Mouse (Mus musculus): Measurements from ENCODE around the gene Clstn1.
"Not testable (repeated sequence)": the region's sequence is repeated elsewhere in the genome, so short reads cannot be mapped to it uniquely, and the experiment has no call there.

Gene Clstn1

GRCm38 (mm10) chr4:149601484-149601883 is 15.2 kb downstream of the Clstn1 start:
- no peak for DNase-seq

- no peak for DNase-seq
Measured at GRCm38 (mm10) chr4:149602236-149602635, 16.0 kb downstream of the Clstn1 start.

DNA sequence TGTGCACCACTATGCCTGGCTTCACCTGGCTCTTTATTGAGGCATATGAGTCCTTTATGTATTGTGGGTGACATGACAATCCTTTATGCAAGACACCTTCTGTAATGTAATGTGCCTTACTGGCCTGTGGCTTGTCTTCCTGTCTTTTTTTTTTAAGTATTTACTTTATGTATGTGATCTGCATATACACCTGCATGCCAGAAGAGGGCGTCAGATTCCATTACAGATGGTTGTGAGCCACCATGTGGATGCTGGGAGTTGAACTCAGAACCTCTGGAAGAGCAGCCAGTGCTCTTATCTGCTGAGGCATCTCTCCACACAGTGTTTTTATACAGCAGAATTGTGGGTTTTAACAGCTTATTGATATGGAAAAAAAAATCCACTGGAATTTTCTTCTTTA is 17.6 kb downstream of the Clstn1 start:
- DNase-seq = no peak

DNA sequence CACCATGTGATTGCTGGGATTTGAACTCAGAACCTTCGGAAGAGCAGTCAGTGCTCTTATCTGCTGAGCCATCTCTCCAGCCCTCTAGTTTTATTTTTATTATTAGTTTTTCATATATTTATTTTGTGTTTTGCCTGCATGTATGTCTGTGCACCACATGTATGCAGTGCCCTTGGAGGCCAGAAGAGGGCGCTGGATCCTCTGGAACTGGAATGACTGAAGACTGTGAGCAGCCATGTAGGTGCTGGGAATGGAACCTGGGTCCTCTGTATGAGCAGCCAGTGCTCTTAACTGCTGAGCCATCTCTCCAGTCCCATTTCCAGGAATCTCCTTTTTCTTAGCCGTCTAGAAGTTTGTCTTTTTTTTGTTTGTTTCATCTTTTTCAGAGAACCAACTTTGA is 18.2 kb downstream of the Clstn1 start:
- DNase-seq = no peak

- peak; percentile 97 for DNase-seq
Measured at GRCm38 (mm10) chr4:149606056-149606455, 19.8 kb downstream of the Clstn1 start.

DNA sequence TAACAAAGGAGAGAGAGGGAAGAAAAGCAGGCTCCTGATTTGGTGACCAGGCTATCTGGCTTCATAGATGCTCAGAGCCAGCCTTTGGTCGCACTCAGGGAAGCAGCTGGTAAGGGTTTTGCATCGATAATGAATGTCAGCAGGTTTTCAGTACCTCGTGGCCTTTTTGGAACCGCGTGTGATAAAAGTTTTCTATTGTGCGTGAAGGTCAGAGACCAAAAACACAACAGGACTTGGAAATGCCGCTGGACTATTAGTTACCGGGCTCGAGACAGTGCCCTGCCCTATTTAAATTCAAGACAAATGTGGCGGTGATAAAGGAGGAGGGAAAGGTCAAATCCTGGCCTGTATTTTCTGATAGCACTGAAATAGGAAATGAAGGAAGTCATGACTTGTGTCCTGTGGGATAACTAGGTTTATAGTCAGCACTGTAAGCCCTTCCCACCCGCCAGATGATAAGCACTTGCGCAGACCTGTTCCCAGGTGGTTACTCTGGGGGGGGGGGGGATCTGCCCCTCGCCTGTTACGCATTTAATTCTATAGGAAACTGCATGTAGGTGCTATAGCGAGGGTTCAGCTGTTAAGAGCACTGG is 20.6 kb downstream of the Clstn1 start:
- peak; percentile 84 for DNase-seq

DNA sequence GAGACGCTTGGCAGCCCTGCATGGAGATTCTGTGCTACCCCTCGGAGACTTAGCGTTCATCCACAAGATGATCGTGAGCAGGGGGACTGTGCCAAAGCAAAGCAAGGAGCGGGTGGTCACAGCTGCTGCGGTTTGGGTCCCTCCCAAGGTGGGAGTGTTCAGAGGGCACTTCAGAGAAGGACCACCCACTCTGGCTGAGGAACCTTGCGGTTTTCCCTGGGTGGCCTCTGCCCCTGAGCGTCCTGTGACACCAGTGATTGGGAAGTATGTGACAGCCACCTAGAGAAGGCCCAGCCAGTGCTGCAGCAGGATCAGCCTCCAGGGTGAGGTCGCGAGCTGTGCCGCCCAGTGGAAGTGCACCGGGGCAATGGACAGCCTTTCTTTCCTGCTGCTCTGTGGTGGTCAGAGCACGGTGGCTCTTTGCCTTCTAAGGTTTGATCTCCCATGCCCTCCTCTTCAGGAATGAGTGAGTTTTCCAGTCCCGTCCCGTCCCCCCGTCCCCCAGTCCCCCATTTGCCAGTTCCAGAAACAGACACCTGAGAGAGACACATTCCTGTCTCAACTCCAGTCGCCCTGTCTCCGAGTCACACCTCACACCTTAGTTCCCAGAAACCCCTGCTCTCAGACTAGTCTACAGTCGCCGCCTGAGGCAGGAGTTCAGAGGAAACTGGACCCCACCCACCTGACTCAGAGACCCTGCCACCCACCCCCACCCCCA is 21.5 kb downstream of the Clstn1 start:
- DNase-seq = peak; percentile 95

GRCm38 (mm10) chr4:149608309-149608638 is 22.0 kb downstream of the Clstn1 start:
- DNase-seq = no peak

- peak; percentile 90 for DNase-seq
Measured at GRCm38 (mm10) chr4:149609256-149610025, 23.2 kb downstream of the Clstn1 start.

DNA sequence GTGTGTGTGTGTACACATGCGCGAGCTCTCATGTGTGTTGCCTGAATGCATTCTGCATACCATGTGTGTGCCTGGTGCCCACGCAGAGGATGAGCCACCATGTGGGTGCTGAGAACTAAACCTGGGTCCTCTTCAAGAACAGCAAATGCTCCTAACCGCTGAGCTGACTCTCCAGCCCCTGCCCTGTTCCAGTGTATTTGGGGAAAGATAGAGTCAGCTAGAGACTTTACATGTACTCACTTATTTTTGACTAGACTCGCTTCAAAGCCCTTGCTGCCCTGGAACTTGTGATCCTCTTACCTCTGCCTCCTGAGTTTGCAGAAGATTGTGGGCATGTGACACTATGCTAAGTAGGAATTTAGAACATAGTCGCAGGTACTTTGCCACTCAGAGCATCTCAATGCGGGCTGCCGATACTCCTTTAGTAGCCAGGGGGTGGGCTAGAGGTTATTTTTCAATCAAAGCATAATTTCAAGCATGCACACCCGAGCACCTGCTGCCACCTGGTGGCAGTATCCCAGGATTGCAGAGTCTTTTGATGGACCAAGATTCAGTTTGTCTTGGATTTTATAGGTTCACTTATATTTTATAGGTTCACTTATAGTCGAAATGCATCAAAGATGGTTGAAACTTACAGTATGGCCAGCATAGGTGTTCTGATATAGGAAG is 25.2 kb downstream of the Clstn1 start:
- DNase-seq = peak; percentile 76

GRCm38 (mm10) chr4:149613497-149613896 is 27.2 kb downstream of the Clstn1 start:
- DNase-seq = not testable (repeated sequence)

- DNase-seq = no peak
Measured at GRCm38 (mm10) chr4:149614869-149615268, 28.6 kb downstream of the Clstn1 start.

DNA sequence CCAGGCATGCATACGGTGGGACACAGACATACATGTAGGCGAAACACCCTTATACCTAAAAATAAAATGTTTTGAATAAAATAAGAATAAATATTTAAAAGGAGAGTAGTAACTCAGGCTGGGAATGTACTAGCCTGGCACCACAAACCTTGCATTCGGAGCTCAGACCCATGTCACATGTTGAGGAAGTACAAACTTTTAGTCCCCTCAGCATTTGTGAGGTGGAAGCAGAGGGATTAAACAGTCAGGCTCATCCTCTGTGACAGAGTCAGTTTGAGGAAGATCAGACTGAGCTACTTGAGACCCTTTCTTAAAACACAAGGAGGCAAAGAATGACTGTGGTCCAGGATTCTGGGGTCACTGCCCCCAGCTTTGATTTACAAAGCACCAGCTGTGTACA is 30.7 kb downstream of the Clstn1 start:
- peak; percentile 89 for DNase-seq

DNA sequence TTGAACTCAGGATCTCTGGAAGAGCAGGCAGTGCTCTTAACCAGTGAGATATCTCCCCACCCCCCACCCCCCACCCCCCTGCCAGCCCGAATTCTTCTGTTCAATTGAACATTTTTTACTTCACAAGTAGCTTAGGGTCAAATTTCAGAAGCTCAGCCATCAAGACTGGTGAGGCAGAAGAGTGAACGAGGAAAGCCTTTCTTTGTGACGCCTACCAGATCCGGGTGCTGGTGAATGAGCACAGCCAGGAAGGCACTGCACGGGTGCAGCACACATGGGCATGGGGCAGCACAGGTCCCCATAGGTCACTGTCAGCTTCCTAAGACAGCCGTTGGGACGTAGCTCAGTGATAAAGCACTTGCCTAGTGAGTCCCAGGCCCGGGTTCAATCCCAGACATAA is 33.7 kb downstream of the Clstn1 start:
- no peak for DNase-seq

GRCm38 (mm10) chr4:149621286-149621685 is 35.0 kb downstream of the Clstn1 start:
- DNase-seq = no peak

DNA sequence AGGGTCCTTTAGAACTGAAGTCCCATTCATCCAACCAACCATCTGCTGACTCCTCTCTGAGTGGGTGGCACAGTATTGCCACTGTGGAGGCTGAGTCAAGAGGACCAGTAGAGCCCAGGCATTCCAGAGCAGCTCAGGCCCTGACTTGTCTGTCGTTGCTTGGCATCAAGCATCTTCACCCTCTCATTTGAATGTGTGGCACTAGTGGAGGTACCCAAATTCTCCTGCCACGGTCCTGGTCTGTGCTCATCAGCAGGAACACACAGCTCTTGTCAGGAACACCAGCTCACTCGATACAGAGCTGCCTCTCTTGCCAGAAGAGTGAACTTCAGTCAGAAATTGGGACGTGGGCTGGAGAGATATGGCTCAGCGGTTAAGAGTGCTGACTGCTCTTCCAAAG is 37.4 kb downstream of the Clstn1 start:
- peak; percentile 79 for DNase-seq

GRCm38 (mm10) chr4:149626809-149627208 is 40.5 kb downstream of the Clstn1 start:
- peak; percentile 81 for DNase-seq

GRCm38 (mm10) chr4:149628372-149628771 is 42.1 kb downstream of the Clstn1 start:
- peak; percentile 89 for DNase-seq

DNA sequence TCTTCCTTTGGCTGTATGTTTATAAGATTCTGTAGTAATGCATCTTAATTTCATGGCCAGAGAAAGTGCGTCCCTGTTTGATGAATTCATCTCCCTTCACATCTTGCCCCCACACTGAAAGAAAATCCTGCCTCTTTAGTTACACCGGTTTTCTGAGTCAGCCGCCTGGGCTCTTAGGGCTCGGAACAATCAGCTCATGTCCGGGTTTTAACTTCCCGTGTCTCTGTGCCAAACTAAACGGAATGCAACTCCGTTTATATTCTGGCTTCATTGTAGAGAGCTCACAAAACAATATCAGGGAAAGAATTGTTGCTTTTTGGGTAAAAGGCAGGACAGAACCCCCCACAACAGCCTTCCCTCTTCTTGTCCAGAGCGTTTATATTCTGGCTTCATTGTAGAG is 42.5 kb downstream of the Clstn1 start:
- peak; percentile 82 for DNase-seq

GRCm38 (mm10) chr4:149632670-149633307 is 46.5 kb downstream of the Clstn1 start:
- no peak for DNase-seq

GRCm38 (mm10) chr4:149634157-149634556 is 47.9 kb downstream of the Clstn1 start:
- DNase-seq = no peak

- DNase-seq = no peak
Measured at GRCm38 (mm10) chr4:149634966-149635365, 48.7 kb downstream of the Clstn1 start.

GRCm38 (mm10) chr4:149635915-149636415 is 49.7 kb downstream of the Clstn1 start:
- no peak for DNase-seq
